Mouse (Mus musculus) small intestine, adult 2 months (tissue): ENCODE results near the gene Egflam. TPM values are rescaled to one million over a fixed set of nuclear protein-coding genes. Genes with fewer than 3 reads are reported as not detected.

Experiments used
- H3K27ac ChIP-seq: fragments of 200-500 bp; 2 replicates; pipeline ENCODE4 v1.5.1; 2012; ENCODE audit warnings: low read depth, low read length, control low read depth, inconsistent platforms; ENCODE audit not compliant: insufficient read depth
- H3K27me3 ChIP-seq: fragments of 200-500 bp; 2 replicates; pipeline ENCODE4 v1.6.1; 2012; ENCODE audit warnings: mild to moderate bottlenecking, moderate library complexity, low read length, inconsistent platforms; ENCODE audit not compliant: control insufficient read depth, insufficient read depth
- H3K36me3 ChIP-seq: fragments of 200-500 bp; 2 replicates; pipeline ENCODE4 v1.6.1; 2012; ENCODE audit warnings: mild to moderate bottlenecking, low read length, control low read depth, inconsistent platforms; ENCODE audit not compliant: control insufficient read depth, insufficient read depth
- H3K4me1 ChIP-seq: fragments of 200-500 bp; 2 replicates; pipeline ENCODE4 v1.6.1; 2012; ENCODE audit warnings: low read length, inconsistent platforms, mixed read lengths; ENCODE audit not compliant: control insufficient read depth, insufficient read depth, insufficient read length
- H3K4me3 ChIP-seq: fragments of 200-500 bp; 2 replicates; pipeline ENCODE4 v1.5.1; 2012; ENCODE audit warnings: low read depth, mild to moderate bottlenecking, control low read depth, inconsistent platforms, low read length, moderate library complexity
- CTCF ChIP-seq: fragments of 200-500 bp; IDR thresholded peaks from 2 replicates; pipeline ENCODE4 v1.5.1; 2012; ENCODE audit warnings: low read depth, mild to moderate bottlenecking, control low read depth, inconsistent platforms, low read length, moderate library complexity, mixed read lengths; ENCODE audit not compliant: insufficient replicate concordance, insufficient read length; ENCODE audit errors: extremely low read depth
- POLR2A ChIP-seq: fragments of 200-500 bp; IDR thresholded peaks from 2 replicates; pipeline ENCODE4 v1.6.1; 2012; ENCODE audit warnings: low read depth, mild to moderate bottlenecking, control low read depth, inconsistent platforms, low read length, moderate library complexity
- WGBS: fragments of 180-500 bp; shearing (Covaris S2); methylation state at CpG from one replicate; pipeline ENCODE4 v1.1.7; 2018; 5-methylcytosine and 5-hydroxymethylcytosine counted together
- polyA plus RNA-seq: library from polyadenylated mRNA; depleted of rRNA; stranded (reverse); fragments of >200 nt; gene quantifications from 2 replicates; pipeline ENCODE4 v1.2.3, GENCODE M21; 2012

Gene Egflam
- polyA plus RNA-seq, 1 experiment = 1.3 TPM

GRCm38 (mm10) chr15:7261371-7261770 lies 136.8 kb downstream of the Egflam start:
- TF ChIP-seq CTCF (no peak), POLR2A (no peak)
- no peak overlapping the region for H3K4me3 ChIP-seq
- H3K27me3 ChIP-seq = no peaks in the 10 kb centered on the region
- no peaks in the 10 kb centered on the region for H3K4me1 ChIP-seq
- no peak overlapping the region for H3K27ac ChIP-seq
- 87% methylated on average over 1 of the region's 1 CpGs for WGBS
- no peaks in the 10 kb centered on the region for H3K36me3 ChIP-seq

- peaks cover 6% of the 10 kb centered on the region; the same call in 1 of the 2 replicates for H3K4me1 ChIP-seq
- no peaks in the 10 kb centered on the region for H3K27me3 ChIP-seq
- TF ChIP-seq POLR2A (no peak), CTCF (no peak)
- H3K36me3 ChIP-seq = no peaks in the 10 kb centered on the region
- H3K27ac ChIP-seq = no peak overlapping the region
- H3K4me3 ChIP-seq = no peak overlapping the region
- WGBS = 78% methylated on average over 3 of the region's 3 CpGs
Measured at GRCm38 (mm10) chr15:7256577-7256976, 141.6 kb downstream of the Egflam start.

DNA sequence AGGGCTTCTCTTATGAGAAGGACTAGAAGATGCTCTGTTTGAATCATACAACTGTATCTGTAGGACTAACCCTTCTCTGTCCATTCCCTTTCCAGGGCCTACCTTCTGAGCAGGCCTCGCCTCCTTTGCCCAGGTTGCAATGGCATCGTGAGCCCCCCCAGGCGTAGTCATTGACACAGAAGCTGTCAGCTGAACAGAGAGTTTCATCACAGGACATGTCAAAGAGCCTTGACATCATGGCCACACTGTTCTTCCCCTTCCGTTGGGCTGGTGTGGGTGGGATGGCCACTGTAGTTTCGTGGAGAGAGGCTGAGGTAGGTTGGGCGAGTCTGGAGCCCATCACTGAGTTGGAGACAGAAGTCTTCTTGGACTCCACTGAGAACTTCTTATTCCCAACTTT lies 144.9 kb downstream of the Egflam start:
- 94% methylated on average over 6 of the region's 6 CpGs for WGBS
- TF ChIP-seq POLR2A (no peak), CTCF (no peak)
- Histone ChIP-seq H3K27ac (no peak overlapping the region), H3K4me3 (no peak overlapping the region), H3K27me3 (no peaks in the 10 kb centered on the region), H3K36me3 (no peaks in the 10 kb centered on the region), H3K4me1 (peaks cover 6% of the 10 kb centered on the region; the same call in 1 of the 2 replicates)

DNA sequence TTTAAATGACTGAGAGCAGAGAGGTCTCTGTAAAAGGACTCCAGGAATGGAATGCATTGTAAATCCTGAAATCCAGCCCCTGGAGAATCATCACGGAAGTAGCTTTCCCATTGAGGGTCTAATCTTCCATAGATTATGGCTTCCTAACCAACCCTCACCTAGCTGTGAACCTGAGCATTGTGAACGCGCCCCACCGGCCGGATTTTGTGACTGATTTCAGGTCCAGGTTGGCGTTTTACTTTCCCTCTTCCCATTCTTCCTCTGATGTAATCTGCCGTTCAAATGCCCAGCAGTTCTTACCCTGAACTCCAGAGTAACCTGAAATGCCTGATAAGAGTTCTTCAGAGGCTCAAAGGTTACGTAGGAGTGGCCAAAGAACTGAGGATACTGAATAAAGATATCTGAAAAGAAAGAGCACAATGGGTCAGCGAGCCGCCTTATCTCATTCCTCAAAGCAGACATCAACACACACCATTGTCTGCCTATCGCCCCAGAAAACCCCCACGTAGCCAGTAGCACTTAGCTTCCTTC lies 146.0 kb downstream of the Egflam start:
- 28% methylated on average over 12 of the region's 12 CpGs for WGBS
- no peak for TF ChIP-seq CTCF
- H3K27me3 ChIP-seq = no peaks in the 10 kb centered on the region
- peak overlapping the region; percentile 26; the same call in 1 of the 2 replicates for H3K4me3 ChIP-seq
- peaks cover 6% of the 10 kb centered on the region; the same call in 1 of the 2 replicates for H3K4me1 ChIP-seq
- peak overlapping the region; percentile 64; the same call in 1 of the 2 replicates for H3K27ac ChIP-seq
- H3K36me3 ChIP-seq = no peaks in the 10 kb centered on the region

DNA sequence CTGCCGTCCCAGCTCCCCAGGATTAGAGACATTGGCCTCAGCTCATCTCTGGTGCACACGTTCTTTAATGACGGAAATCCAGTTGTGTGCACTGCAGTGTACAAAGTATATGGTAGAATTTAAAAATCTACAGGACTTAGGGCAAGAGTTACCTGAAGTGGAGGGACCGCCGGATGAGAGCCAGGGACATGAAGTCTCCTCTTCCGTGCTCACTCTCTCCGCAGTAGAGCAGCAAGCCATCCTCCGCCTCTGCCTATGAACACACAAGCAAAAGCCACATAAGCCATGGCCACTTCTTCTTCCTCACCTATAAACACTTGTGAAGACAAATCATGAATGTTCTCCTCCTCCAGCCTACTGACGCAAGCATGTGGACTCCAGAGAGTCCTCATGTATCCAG lies 147.2 kb downstream of the Egflam start:
- 95% methylated on average over 9 of the region's 9 CpGs for WGBS
- Histone ChIP-seq H3K27me3 (no peaks in the 10 kb centered on the region), H3K27ac (no peak overlapping the region)

DNA sequence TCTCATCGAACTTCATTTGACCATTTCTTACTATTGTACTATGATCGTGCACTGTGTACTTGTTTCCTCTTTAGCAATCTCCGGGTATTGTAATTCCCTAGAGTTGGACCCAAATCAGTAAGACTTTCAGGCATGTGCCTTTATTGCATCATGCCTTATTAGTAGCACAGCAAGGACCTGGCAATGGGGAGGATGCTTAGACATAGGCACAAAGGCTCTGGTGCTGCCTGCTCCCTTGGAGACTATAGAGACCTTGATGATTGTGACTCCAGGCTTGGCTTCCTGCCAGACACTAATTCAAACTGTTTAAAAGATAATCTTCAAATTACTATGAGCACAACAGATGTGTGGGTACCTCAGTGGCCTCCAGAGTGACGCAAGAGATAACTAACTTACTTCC lies 149.0 kb downstream of the Egflam start:
- no peak for TF ChIP-seq CTCF
- no peak for TF ChIP-seq POLR2A
- H3K27me3 ChIP-seq = no peaks in the 10 kb centered on the region
- no peak overlapping the region for H3K27ac ChIP-seq
- H3K4me1 ChIP-seq = peaks cover 6% of the 10 kb centered on the region; the same call in 1 of the 2 replicates
- no peak overlapping the region for H3K4me3 ChIP-seq
- H3K36me3 ChIP-seq = no peaks in the 10 kb centered on the region
- WGBS = 83% methylated on average over 4 of the region's 4 CpGs

More for the DNA sequence above, 147.2 kb downstream of the Egflam start:
- Histone ChIP-seq H3K36me3 (no peaks in the 10 kb centered on the region), H3K4me1 (peaks cover 6% of the 10 kb centered on the region; the same call in 1 of the 2 replicates), H3K4me3 (no peak overlapping the region)
- no peak for TF ChIP-seq CTCF

DNA sequence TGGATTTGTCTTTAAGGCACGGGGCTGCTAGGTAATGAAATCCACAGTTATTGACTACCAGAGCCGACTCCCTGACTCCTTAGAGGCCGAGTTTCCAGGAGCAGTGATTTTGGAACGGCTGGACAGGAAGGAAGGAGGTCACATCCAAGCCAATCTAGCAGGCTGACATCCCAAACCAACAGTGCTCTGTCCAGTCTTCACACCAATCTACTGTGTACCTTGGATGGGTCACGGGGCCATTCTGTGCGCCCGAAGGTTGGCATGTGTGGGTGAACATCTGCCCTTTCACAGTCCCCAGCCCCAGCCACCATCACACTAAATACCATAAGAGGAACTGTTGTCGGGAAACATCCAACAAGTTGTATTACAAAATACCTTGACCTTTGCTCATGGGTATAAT lies 150.9 kb downstream of the Egflam start:
- Histone ChIP-seq H3K4me3 (no peak overlapping the region), H3K27me3 (no peaks in the 10 kb centered on the region), H3K4me1 (peaks cover 4% of the 10 kb centered on the region; the same call in 1 of the 2 replicates), H3K27ac (no peak overlapping the region), H3K36me3 (no peaks in the 10 kb centered on the region)
- 78% methylated on average over 8 of the region's 8 CpGs for WGBS
- TF ChIP-seq CTCF (no peak), POLR2A (no peak)
